Mouse (Mus musculus) lung, embryonic 15.5 days (tissue): Measurements from ENCODE around the gene Pycr2. TPM values are rescaled to one million over a fixed set of nuclear protein-coding genes. Genes with fewer than 3 reads are reported as not detected.
A peak's percentile ranks its signal among the peaks of the same experiment; 100 is the strongest.

Experiments used
- ATAC-seq: fragments of 200-750 bp; cut with Nextera tagmentation; 2 replicates; pipeline ENCODE4 v1.8.0; 2017; ENCODE audit warnings: moderate number of reproducible peaks, borderline replicate concordance; ENCODE audit not compliant: low FRiP score, low TSS enrichment; ENCODE audit errors: extremely low read depth
- H3K27ac ChIP-seq: fragments of 300-500 bp; sonication (generic); 2 replicates; pipeline ENCODE4 v1.5.1; 2015; ENCODE audit warnings: moderate library complexity, mild to moderate bottlenecking, inconsistent platforms
- H3K27me3 ChIP-seq: fragments of 300-500 bp; sonication (generic); 2 replicates; pipeline ENCODE4 v1.6.1; 2015; ENCODE audit warnings: inconsistent platforms
- H3K36me3 ChIP-seq: fragments of 300-500 bp; sonication (generic); 2 replicates; pipeline ENCODE4 v1.6.1; 2015; ENCODE audit warnings: inconsistent platforms
- H3K4me1 ChIP-seq: fragments of 300-500 bp; sonication (generic); 2 replicates; pipeline ENCODE4 v1.6.1; 2015; ENCODE audit warnings: inconsistent platforms
- H3K4me2 ChIP-seq: fragments of 300-500 bp; sonication (generic); 2 replicates; pipeline ENCODE4 v1.6.1; 2015; ENCODE audit warnings: inconsistent platforms, mild to moderate bottlenecking, moderate library complexity
- H3K4me3 ChIP-seq: fragments of 300-500 bp; sonication (generic); 2 replicates; pipeline ENCODE4 v1.5.1; 2015; ENCODE audit warnings: mild to moderate bottlenecking, inconsistent platforms
- H3K9ac ChIP-seq: fragments of 300-500 bp; sonication (generic); 2 replicates; pipeline ENCODE4 v1.6.1; 2015; ENCODE audit warnings: inconsistent platforms
- H3K9me3 ChIP-seq: fragments of 300-500 bp; sonication (generic); 2 replicates; pipeline ENCODE4 v1.6.1; 2016; ENCODE audit warnings: inconsistent platforms
- WGBS: fragments of 180-500 bp; shearing (Covaris S2); methylation state at CpG from one replicate; pipeline ENCODE4 v1.1.7; 2015; 5-methylcytosine and 5-hydroxymethylcytosine counted together
- polyA plus RNA-seq: library from polyadenylated mRNA; unstranded; fragments of >200 nt; fragmentation: Nextera tagmentation; extraction: Ambion mirVana; gene quantifications from 2 replicates; pipeline ENCODE4 v1.2.1, GENCODE M21; 2015

The Pycr2 gene
- polyA plus RNA-seq: 89.9 and 90.0 TPM in 2 replicates

- peak within 1 kb of the TSS; percentile 92 for H3K4me3 ChIP-seq
- under 1% methylated on average over 52 of the region's 52 CpGs for WGBS
- H3K27ac ChIP-seq: peak within 1 kb of the TSS; percentile 68
- peaks cover 23% of the 10 kb centered on the region for H3K36me3 ChIP-seq
- H3K4me2 ChIP-seq: peak within 1 kb of the TSS; percentile 73
- H3K4me1 ChIP-seq: peaks cover 18% of the 10 kb centered on the region
- peak within 1 kb of the TSS; percentile 92 for H3K9ac ChIP-seq
- peak; percentile 98 for ATAC-seq
- no peaks in the 10 kb centered on the region for H3K9me3 ChIP-seq
- H3K27me3 ChIP-seq: no peaks in the 10 kb centered on the region
These were observed at the start of gene Pycr2 for GRCm38 (mm10) chr1:180904039-180904814. Gene Pycr2 (plus strand): TSS chr1:180904293.

DNA sequence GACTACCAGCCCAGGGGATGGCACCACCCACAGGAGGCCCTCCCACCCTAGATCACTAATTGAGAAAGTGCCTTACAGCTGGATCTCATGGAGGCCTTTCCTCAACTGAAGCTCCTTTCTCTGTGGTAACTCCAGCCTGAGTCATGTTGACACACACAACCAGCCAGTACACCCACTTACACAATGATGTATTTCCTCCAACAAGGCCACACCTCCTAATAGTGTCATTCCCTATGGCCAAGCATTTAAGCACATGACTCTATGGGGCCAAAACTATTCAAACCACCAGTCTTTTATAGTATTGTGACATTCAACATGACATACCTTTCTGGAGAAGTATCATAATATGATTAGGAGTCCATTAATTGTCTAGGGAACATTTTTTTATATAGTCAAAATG, 45.3 kb upstream of the Pycr2 start:
- Histone ChIP-seq H3K27ac (no peak overlapping the region), H3K27me3 (no peaks in the 10 kb centered on the region), H3K4me2 (no peak overlapping the region), H3K9ac (no peak overlapping the region), H3K9me3 (no peaks in the 10 kb centered on the region), H3K36me3 (peaks cover 77% of the 10 kb centered on the region), H3K4me3 (no peak overlapping the region), H3K4me1 (no peaks in the 10 kb centered on the region)
- ATAC-seq: no peak

- no peak for ATAC-seq
- peaks cover 86% of the 10 kb centered on the region for H3K36me3 ChIP-seq
- H3K4me2 ChIP-seq: no peak overlapping the region
- H3K4me1 ChIP-seq: no peaks in the 10 kb centered on the region
- no peak overlapping the region for H3K27ac ChIP-seq
- H3K4me3 ChIP-seq: no peak overlapping the region
- H3K9me3 ChIP-seq: no peaks in the 10 kb centered on the region
- H3K27me3 ChIP-seq: no peaks in the 10 kb centered on the region
- 76% methylated on average over 6 of the region's 6 CpGs for WGBS
- no peak overlapping the region for H3K9ac ChIP-seq
These were observed 44.1 kb upstream of the Pycr2 start for GRCm38 (mm10) chr1:180860030-180860429.

GRCm38 (mm10) chr1:180863606-180864005, 40.5 kb upstream of the Pycr2 start:
- no peak overlapping the region for H3K4me3 ChIP-seq
- WGBS: 6% methylated on average over 1 of the region's 1 CpGs
- H3K9ac ChIP-seq: no peak overlapping the region
- no peak overlapping the region for H3K4me2 ChIP-seq
- H3K9me3 ChIP-seq: no peaks in the 10 kb centered on the region
- H3K4me1 ChIP-seq: no peaks in the 10 kb centered on the region
- H3K36me3 ChIP-seq: peaks cover 85% of the 10 kb centered on the region
- no peaks in the 10 kb centered on the region for H3K27me3 ChIP-seq
- no peak overlapping the region for H3K27ac ChIP-seq
- ATAC-seq: no peak

DNA sequence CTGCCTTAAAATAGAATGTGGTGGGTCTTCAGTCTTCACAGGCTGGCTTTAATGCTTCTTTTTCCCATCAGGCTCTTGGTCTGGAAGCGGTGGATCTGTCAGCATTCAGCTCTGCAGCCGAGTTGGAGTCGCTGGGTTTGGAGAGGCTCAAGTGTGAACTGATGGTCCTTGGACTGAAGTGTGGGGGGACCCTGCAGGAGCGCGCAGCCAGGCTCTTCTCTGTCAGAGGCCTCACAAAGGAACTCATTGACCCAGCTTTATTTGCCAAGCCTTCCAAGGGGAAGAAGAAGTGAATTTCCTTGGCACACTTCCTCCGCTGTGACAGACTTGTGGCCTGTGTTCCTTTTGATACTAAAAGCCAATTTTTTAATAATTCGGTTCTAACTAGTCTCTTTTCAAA, 38.1 kb upstream of the Pycr2 start:
- H3K27ac ChIP-seq: peak overlapping the region; percentile 54; the same call in 1 of the 2 replicates
- WGBS: 62% methylated on average over 7 of the region's 7 CpGs

DNA sequence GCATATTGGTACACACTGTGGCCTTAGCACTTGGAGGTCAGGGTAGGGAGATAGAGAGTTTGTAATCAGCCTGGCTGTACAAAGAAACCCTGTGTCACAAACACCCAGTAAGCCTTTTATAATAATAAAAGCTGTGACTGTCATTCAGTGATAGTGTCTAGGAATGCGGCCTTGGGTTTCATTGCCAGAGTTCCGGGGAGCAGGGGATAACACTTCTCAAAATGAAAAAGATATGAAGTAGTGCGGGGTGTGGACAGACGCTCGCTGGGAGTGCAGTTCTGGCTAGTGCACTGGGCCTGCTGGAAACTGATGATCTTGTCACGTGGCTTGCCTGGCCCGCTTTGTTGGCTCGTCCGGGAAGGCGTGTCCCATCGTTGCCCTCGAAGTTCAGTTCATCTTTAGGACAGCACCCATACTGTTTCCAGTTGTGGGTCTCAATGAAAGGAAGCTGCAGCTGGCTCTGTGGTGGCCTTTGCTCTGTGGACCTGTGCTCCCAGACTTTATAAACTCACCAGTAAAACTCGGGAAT, 33.9 kb upstream of the Pycr2 start:
- Histone ChIP-seq H3K9ac (no peak overlapping the region), H3K9me3 (no peaks in the 10 kb centered on the region), H3K36me3 (peaks cover 31% of the 10 kb centered on the region), H3K27ac (no peak overlapping the region), H3K27me3 (peaks cover 3% of the 10 kb centered on the region; the same call in 1 of the 2 replicates), H3K4me2 (no peak overlapping the region), H3K4me3 (no peak overlapping the region), H3K4me1 (no peaks in the 10 kb centered on the region)
- WGBS: 57% methylated on average over 13 of the region's 13 CpGs
- no peak for ATAC-seq

More for the DNA sequence above, 38.1 kb upstream of the Pycr2 start:
- Histone ChIP-seq H3K4me2 (no peak overlapping the region), H3K4me3 (no peak overlapping the region), H3K4me1 (no peaks in the 10 kb centered on the region), H3K9ac (no peak overlapping the region), H3K9me3 (no peaks in the 10 kb centered on the region), H3K27me3 (no peaks in the 10 kb centered on the region), H3K36me3 (peaks cover 64% of the 10 kb centered on the region)
- ATAC-seq: no peak; the same call in 1 of the 2 replicates

DNA sequence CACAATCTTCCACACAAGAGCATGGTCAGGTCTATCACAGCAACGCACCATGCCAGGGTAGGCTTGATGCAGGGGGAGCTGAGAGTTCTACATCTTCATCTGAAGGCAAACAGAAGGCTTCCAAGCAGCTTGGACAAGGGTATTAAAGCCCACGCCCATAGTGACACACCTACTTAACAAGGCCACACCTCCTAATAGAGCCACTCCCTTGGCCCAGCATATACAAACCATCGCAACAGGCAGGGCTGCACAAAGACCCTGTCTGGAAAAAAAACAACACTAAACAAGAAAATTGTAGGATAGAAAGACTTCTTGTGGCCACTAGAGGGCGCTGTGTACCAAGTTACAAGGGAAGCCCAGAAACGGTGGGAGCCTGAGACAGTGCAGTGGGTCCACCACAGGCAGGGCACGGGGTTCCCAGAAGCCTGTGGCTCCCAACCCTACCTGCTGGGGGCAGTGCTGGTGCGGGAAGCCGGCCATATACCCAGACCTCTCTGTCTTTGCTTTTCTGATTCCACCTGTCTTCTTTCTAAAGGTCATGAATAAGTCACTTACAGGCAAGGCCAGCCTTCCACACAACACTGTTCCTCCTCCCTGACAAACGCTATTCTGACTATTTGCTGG, 30.1 kb upstream of the Pycr2 start:
- Histone ChIP-seq H3K36me3 (no peaks in the 10 kb centered on the region), H3K4me3 (no peak overlapping the region), H3K27me3 (peaks cover 3% of the 10 kb centered on the region; the same call in 1 of the 2 replicates), H3K9me3 (no peaks in the 10 kb centered on the region), H3K27ac (no peak overlapping the region), H3K9ac (no peak overlapping the region), H3K4me2 (no peak overlapping the region), H3K4me1 (no peaks in the 10 kb centered on the region)
- WGBS: 16% methylated on average over 9 of the region's 9 CpGs
- ATAC-seq: peak; percentile 79

GRCm38 (mm10) chr1:180874615-180875014, 29.5 kb upstream of the Pycr2 start:
- 66% methylated on average over 2 of the region's 2 CpGs for WGBS
- Histone ChIP-seq H3K27me3 (peaks cover 3% of the 10 kb centered on the region; the same call in 1 of the 2 replicates), H3K4me1 (no peaks in the 10 kb centered on the region), H3K4me3 (no peak overlapping the region), H3K9ac (no peak overlapping the region), H3K36me3 (no peaks in the 10 kb centered on the region), H3K27ac (no peak overlapping the region), H3K9me3 (no peaks in the 10 kb centered on the region), H3K4me2 (no peak overlapping the region)
- ATAC-seq: no peak

GRCm38 (mm10) chr1:180875126-180875525, 29.0 kb upstream of the Pycr2 start:
- Histone ChIP-seq H3K36me3 (no peaks in the 10 kb centered on the region), H3K9me3 (no peaks in the 10 kb centered on the region), H3K27me3 (peaks cover 3% of the 10 kb centered on the region; the same call in 1 of the 2 replicates), H3K4me2 (no peak overlapping the region), H3K9ac (no peak overlapping the region), H3K4me3 (no peak overlapping the region), H3K27ac (no peak overlapping the region), H3K4me1 (no peaks in the 10 kb centered on the region)
- WGBS: 84% methylated on average over 9 of the region's 9 CpGs
- ATAC-seq: no peak

- Histone ChIP-seq H3K36me3 (no peaks in the 10 kb centered on the region), H3K9ac (no peak overlapping the region), H3K9me3 (no peaks in the 10 kb centered on the region), H3K27ac (no peak overlapping the region), H3K4me3 (no peak overlapping the region), H3K4me1 (no peaks in the 10 kb centered on the region), H3K4me2 (no peak overlapping the region), H3K27me3 (peaks cover 3% of the 10 kb centered on the region; the same call in 1 of the 2 replicates)
- ATAC-seq: no peak
- 65% methylated on average over 4 of the region's 4 CpGs for WGBS
These were observed 26.6 kb upstream of the Pycr2 start for GRCm38 (mm10) chr1:180877466-180877865.

DNA sequence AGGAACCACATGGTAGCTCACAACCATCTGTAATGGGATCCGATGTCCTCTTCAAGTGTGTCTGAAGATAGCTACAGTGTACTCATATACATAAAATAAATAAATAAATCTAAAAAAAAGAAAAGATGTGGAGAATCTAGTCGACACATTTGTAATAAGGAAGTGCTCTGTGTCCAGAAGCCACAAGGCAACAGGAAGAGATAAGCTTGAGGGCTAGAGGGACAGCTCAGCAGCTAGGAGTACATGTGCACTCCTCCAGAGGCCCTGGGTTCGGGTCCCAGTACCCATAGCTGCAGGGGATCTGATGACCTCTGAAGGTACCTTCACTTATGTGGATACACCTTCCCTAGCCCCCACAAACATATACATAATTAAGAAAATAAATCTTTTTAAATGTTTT, 22.3 kb upstream of the Pycr2 start:
- no peaks in the 10 kb centered on the region for H3K4me1 ChIP-seq
- WGBS: 51% methylated on average over 3 of the region's 3 CpGs

GRCm38 (mm10) chr1:180883731-180884130, 20.4 kb upstream of the Pycr2 start:
- H3K27ac ChIP-seq: no peak overlapping the region
- no peak for ATAC-seq
- 19% methylated on average over 7 of the region's 7 CpGs for WGBS
- H3K4me2 ChIP-seq: no peak overlapping the region
- no peak overlapping the region for H3K9ac ChIP-seq
- no peaks in the 10 kb centered on the region for H3K9me3 ChIP-seq
- no peaks in the 10 kb centered on the region for H3K36me3 ChIP-seq
- peaks cover 8% of the 10 kb centered on the region for H3K4me1 ChIP-seq
- H3K27me3 ChIP-seq: no peaks in the 10 kb centered on the region
- no peak overlapping the region for H3K4me3 ChIP-seq

More for the DNA sequence above, 22.3 kb upstream of the Pycr2 start:
- Histone ChIP-seq H3K4me2 (no peak overlapping the region), H3K36me3 (no peaks in the 10 kb centered on the region), H3K27ac (no peak overlapping the region), H3K9ac (no peak overlapping the region), H3K27me3 (no peaks in the 10 kb centered on the region), H3K9me3 (no peaks in the 10 kb centered on the region), H3K4me3 (no peak overlapping the region)
- no peak for ATAC-seq
